Mouse (Mus musculus) embryonic fibroblast, embryonic 13.5 days (primary cell): ENCODE data around the gene Glcci1. TPM values are rescaled to one million over a fixed set of nuclear protein-coding genes. Genes with fewer than 3 reads are reported as not detected.

ENCODE experiments used
- H3K27ac ChIP-seq: 2 replicates; pipeline ENCODE4 v1.5.1; 2012; ENCODE audit warnings: low read length, control low read depth, inconsistent platforms; ENCODE audit not compliant: insufficient read depth
- H3K4me1 ChIP-seq: 2 replicates; pipeline ENCODE4 v1.6.1; 2011; ENCODE audit warnings: low read length; ENCODE audit not compliant: control insufficient read depth, insufficient read depth
- H3K4me3 ChIP-seq: 2 replicates; pipeline ENCODE4 v1.5.1; 2011; ENCODE audit warnings: mild to moderate bottlenecking, control low read depth, low read length; ENCODE audit not compliant: insufficient read depth
- CTCF ChIP-seq: IDR thresholded peaks from 2 replicates; pipeline ENCODE4 v1.5.1; 2011; ENCODE audit warnings: mild to moderate bottlenecking, control low read depth, low read length, moderate library complexity, borderline replicate concordance; ENCODE audit not compliant: insufficient read depth
- POLR2A ChIP-seq: IDR thresholded peaks from 2 replicates; pipeline ENCODE4 v1.6.1; 2011; ENCODE audit warnings: low read depth, mild to moderate bottlenecking, control low read depth, low read length, moderate library complexity
- polyA plus RNA-seq: library from polyadenylated mRNA; stranded (reverse); fragments of >200 nt; gene quantifications from 2 replicates; pipeline ENCODE4 v1.2.4, GENCODE M21; 2011; ENCODE audit warnings: low read depth; ENCODE audit not compliant: missing spikeins, insufficient read length

The Glcci1 gene
- polyA plus RNA-seq, 1 experiment: 1.9 TPM

- no peak overlapping the region for H3K4me3 ChIP-seq
- TF ChIP-seq CTCF: no peak
- TF ChIP-seq POLR2A: no peak
- no peak overlapping the region for H3K27ac ChIP-seq
- H3K4me1 ChIP-seq: no peaks in the 10 kb centered on the region; the same call in 1 of the 2 replicates
These were observed 14.1 kb upstream of the Glcci1 start for GRCm38 (mm10) chr6:8495109-8495826.

GRCm38 (mm10) chr6:8495827-8496222, 13.6 kb upstream of the Glcci1 start:
- TF ChIP-seq POLR2A (no peak), CTCF (no peak)
- H3K4me3 ChIP-seq: no peak overlapping the region
- no peaks in the 10 kb centered on the region; the same call in 1 of the 2 replicates for H3K4me1 ChIP-seq
- H3K27ac ChIP-seq: no peak overlapping the region

DNA sequence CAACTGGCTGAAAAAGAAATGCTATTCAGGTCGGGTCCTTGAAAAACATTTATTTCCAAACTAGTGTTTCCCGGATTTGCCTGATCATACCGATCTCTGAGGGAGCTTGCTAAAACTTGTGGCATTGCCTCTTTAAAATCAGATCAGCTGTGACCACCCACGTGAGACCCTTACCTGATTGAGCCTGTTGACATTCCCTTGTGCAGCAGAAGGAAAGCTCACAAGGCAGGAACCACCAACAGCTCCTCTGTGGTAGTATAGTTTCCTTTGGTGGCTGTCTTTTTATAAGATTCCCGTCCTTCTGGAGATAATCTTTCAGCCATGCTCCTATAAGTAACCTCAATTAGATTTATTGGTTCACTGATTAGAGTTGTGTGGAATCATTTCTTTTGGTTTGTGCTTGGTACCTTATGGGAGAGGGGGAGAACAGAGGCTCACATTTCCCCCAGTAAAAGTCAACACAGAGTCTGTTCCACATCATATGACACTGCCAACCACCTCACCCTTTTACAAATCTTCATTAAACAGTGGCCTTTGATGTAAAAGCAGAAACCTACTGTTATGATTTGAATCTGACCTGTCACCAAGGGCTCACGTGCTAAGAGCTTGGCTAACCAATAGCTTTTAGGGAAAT, 12.0 kb upstream of the Glcci1 start:
- no peak overlapping the region for H3K27ac ChIP-seq
- no peaks in the 10 kb centered on the region; the same call in 1 of the 2 replicates for H3K4me1 ChIP-seq
- TF ChIP-seq POLR2A (no peak), CTCF (no peak)
- H3K4me3 ChIP-seq: no peak overlapping the region

- H3K4me3 ChIP-seq: no peak overlapping the region
- no peak overlapping the region for H3K27ac ChIP-seq
- H3K4me1 ChIP-seq: no peaks in the 10 kb centered on the region; the same call in 1 of the 2 replicates
- TF ChIP-seq POLR2A (no peak), CTCF (no peak)
These were observed 11.5 kb upstream of the Glcci1 start for GRCm38 (mm10) chr6:8497868-8498257.

DNA sequence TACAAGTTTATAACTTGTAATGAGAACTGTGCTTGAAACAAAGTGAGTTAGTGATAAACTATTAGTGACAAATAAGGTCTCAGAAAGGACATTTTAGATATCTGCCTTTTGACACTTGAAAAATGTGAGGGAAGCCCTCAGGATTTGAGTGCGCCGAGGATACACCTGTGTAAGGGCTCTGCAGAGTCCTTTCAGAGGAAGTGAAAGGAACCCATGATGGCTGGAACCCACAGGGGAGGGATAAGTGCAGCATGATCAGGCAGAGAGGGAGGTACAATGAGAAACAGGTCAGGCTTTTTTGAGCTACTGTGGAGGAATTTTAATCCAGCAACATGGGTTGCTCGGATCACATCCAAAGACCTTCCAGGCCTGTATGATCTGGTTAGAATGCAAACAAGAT, 10.4 kb upstream of the Glcci1 start:
- H3K27ac ChIP-seq: no peak overlapping the region

GRCm38 (mm10) chr6:8503953-8504352, 5.4 kb upstream of the Glcci1 start:
- Histone ChIP-seq H3K4me3 (no peak overlapping the region), H3K4me1 (no peaks in the 10 kb centered on the region), H3K27ac (no peak overlapping the region)
- TF ChIP-seq CTCF (no peak), POLR2A (no peak)

More for the DNA sequence above, 10.4 kb upstream of the Glcci1 start:
- Histone ChIP-seq H3K4me1 (no peaks in the 10 kb centered on the region; the same call in 1 of the 2 replicates), H3K4me3 (no peak overlapping the region)
- TF ChIP-seq CTCF (no peak), POLR2A (no peak)

DNA sequence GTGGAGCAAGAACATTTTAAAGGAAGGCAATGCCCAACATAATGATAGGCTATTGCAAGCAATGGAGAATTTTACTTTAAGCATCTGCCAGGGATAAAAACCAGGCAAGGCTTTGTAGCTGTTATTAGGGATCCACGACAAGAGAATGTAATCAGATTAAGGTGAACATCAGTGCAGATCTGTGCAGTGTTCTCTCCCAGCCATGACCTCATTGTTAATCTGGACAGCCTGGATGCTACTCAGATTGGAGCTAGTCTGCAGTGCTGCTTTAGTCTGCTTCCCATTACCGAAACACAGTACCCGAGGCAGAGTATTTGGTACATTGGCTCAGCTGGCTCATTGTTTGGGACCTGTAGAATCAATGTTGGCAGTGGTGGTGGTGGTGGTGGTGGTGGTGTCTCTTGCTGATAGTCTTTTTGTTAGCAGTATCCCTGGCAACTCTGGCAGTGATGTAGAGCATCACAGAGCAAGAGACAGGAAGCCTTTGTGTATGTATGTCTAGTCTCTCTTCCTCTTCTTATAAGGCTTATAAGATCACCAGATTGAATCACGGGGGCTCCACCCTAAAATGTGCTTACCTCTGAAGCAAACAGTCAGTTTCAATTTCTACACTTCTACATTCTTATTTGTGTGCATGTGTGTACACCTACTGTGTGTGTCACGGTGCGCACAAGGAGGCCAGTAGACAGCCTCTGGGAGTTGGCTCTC, 4.7 kb upstream of the Glcci1 start:
- Histone ChIP-seq H3K27ac (no peak overlapping the region), H3K4me3 (no peak overlapping the region), H3K4me1 (no peaks in the 10 kb centered on the region)
- TF ChIP-seq POLR2A (no peak), CTCF (no peak)

- TF ChIP-seq CTCF: no peak
- no peak for TF ChIP-seq POLR2A
- Histone ChIP-seq H3K27ac (no peak overlapping the region), H3K4me3 (no peak overlapping the region), H3K4me1 (no peaks in the 10 kb centered on the region)
These were observed 2.8 kb upstream of the Glcci1 start for GRCm38 (mm10) chr6:8506631-8507030.

- no peak for TF ChIP-seq CTCF
- peak; percentile 76 for TF ChIP-seq POLR2A
- H3K4me3 ChIP-seq: peak overlapping the region; percentile 56
- H3K4me1 ChIP-seq: no peaks in the 10 kb centered on the region
- peak overlapping the region; percentile 93 for H3K27ac ChIP-seq
These were observed 390 bp upstream of the Glcci1 start for GRCm38 (mm10) chr6:8508883-8509536.
